Mouse (Mus musculus) liver, embryonic 14.5 days (tissue): ENCODE measurements around the gene Smco1.

ENCODE experiments used
- CTCF ChIP-seq: IDR thresholded peaks from 2 replicates; pipeline ENCODE4 v1.5.1; 2016; ENCODE audit warnings: antibody characterized with exemption, low read depth, control low read depth
- EP300 ChIP-seq: IDR thresholded peaks from 2 replicates; pipeline ENCODE4 v1.6.1; 2016; ENCODE audit warnings: antibody characterized with exemption, low read depth

DNA sequence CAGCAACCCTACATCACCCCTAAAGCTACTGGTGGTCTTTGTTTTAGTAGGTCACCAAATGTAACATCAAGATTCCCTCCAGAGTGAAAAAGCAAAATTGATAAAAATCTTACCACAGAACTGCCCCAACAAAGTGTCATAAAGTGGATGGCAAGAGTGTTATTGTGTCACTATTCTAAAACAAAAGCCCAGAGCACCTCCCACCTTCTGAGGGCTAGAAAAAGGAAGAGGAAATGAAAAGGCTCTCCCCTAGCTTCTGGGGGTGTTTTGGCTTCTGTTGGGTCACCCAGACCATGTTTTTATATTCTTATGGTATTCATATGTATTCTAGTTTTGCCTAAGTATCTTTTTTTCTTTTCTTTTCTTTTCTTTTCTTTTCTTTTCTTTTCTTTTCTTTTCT lies 48.9 kb upstream of the Smco1 start:
- TF ChIP-seq EP300 (no peak), CTCF (no peak)
